Mouse (Mus musculus): ENCODE results near the gene Rcor1.

Gene Rcor1

DNA sequence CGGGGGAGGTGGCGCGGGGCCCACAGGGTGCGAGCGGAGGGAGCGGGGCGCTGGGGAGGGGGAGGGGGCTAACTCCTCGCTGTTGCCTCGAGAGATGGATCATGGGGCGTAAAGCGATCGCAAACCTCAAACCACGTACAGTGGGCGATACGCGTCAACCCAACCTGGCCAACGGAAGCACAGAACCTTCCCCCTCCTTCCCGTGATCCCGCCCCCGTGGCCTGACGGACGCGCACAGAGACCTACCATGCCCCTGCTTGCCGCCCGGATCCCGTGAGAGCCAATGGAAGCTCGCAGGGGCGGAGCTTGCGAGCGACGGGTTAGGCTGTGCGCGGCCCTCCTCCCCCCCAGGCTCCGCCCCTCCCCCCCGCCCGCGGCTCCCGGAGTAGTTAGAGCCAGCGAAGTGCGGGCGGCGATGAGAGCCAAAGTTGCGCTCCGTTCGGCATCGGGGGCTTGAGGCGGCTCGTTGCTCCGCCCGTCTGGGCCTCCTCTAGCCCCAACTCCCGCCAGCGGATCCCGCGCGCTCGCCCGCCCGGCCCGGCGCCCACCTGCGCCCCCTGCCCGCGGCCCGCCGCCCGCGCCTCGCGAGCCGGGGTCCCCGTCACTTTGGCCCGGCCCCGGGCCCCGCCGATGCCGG, at the start of gene Rcor1:
Gene Rcor1, plus strand, starts transcription at position 376 of the 637 bp plus-strand sequence.
- peak; percentile 99 for DNase-seq (ENCODE audit: low spot score)

DNA sequence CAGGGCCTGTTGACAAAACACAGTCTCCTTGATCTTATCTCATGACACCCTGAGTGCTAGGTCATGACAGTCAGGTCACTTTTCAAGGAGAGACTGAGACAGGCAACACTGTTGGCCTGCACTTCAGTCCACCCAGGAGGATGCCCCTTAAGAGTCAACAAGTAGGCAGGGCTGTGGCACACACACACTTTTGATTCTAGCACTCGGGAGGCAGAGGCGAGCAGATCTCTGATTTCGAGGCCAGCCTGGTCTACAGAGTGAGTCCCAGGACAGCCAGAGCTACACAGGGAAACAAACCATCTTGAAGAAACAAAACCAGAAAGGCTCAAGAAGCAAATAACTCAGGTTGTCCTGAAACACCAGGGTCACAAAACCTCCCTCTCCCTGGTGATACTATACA, 49.7 kb upstream of the Rcor1 start:
- no peak for DNase-seq (ENCODE audit: low spot score)

DNA sequence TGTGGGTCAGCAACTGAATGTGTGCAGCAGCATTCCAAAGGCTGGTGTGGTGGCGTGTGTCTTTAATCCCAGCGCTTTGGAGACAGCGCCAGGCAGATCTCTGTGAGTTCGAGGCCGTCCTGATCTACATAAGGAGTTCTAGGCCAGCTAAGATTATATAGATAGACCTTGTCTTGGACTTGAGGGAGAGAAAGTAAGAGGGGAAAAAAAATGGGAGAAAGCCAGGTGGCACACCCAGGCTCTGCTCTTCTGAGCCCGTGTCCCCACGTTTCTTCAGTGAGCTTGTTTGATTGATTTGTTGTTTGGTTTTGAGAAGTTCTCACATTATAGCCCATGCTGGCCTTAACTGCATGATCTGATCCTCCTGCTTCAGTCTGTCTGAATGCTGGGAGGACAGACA, 48.7 kb upstream of the Rcor1 start:
- DNase-seq (ENCODE audit: low spot score): no peak

DNA sequence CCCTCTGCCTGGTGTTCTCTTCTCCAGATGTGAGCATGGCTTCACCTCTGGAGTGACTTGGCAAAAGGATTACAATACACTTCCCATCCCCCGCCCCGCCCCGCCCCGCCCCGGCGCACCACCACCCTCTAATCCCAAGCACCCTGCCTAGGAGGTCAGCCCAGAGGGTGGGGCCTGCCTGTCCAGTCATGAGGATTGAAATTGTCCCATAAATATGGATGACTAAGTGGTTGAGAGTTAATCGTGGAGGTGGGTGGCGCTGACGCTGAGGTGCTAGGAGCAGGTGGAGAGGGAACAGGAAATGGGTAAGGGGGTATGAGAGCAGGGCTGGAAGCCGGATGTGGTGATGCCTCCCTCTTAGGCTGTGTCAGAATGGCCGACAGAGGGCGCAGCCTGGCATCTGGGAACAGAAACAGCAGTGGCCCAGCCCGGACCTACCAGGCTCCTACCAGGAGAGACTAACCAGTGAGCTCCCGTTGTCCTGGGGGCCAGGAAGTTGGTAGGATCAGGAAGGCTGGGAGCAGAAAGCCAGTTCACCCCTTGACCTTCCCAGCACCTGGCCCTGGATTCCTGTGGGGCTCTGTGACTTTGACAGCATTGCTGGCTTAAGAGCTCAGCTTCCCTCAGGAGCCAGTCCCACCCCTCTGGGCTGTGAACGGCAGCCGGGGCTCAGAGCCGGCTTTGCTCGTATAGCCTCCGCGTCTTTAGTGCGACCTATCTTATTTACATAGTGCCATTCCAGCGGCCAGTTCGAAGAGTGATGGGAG, 47.6 kb upstream of the Rcor1 start:
- DNase-seq (ENCODE audit: low spot score): no peak

DNA sequence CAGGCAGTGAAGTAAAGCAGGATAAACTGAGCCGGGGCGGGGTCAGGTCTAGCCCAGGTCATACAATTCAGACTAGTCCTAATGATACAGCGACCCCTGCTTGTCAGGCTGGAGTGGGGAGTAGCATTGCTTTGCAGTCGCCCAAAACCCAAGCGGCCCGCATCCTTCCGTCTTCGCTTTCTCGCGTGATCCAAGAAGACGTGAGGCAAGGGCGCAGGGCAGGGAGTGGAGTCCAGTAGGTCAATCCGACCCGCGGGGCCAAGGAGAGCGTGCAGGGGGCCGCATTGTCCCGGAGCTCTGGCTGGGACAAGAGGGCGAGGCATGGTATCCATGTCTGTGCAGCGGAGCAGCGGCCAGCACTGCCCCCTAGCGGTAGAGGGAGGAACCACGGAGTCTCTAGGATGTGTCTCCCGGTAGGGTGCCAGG, 47.0 kb upstream of the Rcor1 start:
- peak; percentile 78 for DNase-seq (ENCODE audit: low spot score)

DNA sequence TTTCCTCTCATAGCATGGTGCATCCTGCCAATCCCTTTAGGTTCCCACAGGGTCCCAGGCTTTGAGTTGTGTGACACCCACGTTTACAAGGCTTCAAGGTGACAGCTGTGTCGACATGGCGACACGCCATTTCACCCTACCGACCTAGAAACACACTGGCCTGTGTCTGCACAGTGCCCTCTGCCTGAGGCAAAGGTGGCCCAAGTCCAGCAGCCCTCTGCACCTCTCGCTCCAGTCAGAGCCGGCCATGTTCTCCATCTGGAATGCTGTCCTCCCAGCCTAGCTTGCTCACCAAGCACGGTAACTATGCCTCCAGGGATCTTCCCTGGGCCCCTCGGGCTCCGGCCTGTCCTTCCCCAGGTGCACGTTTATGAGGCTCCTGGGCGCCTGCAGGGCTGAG, 46.4 kb upstream of the Rcor1 start:
- DNase-seq (ENCODE audit: low spot score): no peak

DNA sequence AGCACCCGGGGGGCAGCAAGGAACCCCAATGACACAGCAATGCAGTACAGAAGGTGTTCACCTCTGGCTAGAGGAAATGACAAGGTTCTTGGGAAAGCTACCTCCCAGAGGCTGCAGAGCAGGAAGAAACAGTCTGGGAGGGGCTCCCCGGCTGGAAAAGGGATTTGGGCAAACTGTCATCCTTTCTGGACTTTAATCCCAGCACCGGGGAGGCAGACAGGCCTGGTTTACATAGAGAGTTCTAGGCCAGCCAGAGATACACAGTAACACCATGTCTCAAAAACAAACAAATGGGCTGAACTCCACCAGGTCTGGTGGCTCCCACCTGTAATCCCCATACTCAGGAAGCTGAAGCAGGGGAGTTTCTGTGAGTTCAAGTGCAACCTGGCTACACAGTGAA, 45.9 kb upstream of the Rcor1 start:
- DNase-seq (ENCODE audit: low spot score): no peak

DNA sequence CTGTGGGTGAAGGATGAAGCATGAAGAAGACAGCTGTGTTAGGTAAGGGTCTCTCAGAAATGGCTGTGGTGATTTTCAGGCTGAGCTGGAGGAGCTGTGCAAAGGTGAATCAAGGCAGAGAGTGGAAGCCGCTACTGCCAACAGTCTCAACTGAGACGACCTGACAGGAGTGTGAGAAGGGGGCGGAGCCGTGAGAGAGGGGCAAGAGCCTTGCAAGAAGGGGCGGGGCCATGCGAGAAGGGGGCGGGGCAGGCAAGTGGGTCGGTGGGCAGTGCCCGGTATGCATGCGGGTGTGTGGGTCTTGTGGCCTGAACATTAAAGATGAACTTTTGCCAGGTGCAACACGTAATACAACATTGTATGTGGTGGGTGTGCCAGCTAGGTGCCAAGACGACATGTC, 44.5 kb upstream of the Rcor1 start:
- DNase-seq (ENCODE audit: low spot score): no peak

DNA sequence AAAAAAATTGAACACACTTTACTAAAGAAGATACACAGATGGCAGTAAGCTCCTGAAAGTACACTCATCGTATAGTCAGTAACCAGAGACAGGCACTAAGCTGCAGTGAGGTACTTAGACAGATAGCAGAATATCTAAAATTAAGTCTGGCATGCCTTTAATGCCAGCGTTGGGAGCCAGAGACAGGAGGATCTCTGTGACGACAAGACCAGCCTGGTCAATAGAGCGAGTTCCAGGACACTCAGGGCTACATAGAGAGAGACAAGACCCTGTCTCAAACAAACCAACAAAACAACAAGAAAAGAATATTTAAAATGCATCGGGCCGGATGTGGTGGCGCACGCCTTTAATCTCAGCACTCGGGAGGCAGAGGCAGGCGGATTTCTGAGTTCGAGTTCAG, 41.1 kb upstream of the Rcor1 start:
- no peak for DNase-seq (ENCODE audit: low spot score)

DNA sequence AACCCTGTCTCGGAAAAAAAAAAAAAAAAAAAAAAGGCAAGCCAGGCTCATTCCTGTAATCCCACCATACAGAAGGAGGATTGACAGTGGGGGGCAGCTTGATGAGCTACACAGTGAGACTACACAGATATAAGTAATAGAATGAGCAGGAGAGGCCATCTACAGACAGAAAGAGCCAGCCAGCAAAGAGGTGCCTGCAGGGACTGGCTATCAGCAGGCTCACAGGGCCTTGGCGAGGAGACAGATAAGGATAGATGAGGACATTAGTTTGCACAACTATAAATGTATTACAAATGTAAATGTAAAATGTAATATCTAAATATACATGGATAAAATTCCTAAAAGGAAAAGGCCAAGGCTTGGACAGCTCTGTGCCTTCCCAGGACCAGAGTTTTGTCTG, 39.3 kb upstream of the Rcor1 start:
- no peak for DNase-seq (ENCODE audit: low spot score)

DNA sequence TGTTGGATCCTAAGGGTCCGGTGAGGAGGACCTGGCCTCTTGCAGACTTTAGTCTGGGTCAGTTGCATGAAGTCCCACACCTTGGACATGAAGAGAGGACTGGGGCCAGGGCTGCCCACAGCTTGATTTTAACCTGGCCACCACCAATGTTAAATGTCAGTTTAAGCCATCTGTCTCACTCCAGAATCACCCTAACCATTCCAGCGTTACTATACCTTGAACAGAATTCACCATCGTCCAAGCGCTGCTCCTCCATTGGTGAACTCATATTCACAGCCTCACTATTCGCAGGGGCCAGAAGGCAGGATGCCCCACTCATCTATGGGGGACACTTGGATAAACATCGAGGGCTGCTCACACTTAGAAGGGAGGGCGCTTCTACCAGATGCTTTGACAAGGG, 38.2 kb upstream of the Rcor1 start:
- DNase-seq (ENCODE audit: low spot score): no peak

DNA sequence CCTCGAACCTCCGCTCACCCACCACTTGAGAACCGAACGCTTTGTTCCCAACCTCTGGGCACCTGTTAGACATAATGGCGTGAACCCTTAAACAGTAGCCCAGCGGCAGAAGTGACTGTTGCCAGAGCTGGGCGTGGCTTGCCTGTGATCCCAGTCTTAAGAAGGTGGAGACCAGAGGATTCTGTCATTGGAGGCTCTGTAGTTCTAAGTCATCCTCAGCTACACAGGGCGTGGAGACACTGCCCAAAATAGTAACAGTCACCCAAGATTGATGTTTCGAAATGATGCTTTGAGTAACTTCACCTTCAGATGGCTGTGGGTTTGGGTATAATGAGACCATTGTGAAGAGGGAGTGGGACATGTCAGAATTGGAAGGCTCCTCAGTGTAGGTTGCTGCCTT, 35.0 kb upstream of the Rcor1 start:
- DNase-seq (ENCODE audit: low spot score): no peak

DNA sequence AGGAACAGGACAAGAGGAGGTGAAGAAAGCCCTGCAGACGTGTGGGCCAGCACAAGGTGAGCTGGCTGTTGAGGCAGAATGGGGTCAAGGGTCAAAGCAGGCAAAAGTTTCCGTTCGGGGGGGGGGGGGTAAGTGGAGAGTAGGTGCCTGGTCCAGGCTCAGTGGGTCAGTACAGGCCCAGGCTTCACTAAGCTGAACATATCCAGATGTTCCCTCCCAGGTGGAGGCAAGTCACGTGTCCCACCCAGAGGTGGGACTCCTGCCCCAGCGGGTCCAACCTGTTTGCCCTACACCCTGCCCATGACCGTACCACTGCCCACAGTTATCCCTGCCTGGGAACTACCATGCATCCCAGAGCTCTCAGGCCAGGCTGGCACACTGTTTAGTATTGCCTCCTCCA, 33.3 kb upstream of the Rcor1 start:
- no peak for DNase-seq (ENCODE audit: low spot score)

DNA sequence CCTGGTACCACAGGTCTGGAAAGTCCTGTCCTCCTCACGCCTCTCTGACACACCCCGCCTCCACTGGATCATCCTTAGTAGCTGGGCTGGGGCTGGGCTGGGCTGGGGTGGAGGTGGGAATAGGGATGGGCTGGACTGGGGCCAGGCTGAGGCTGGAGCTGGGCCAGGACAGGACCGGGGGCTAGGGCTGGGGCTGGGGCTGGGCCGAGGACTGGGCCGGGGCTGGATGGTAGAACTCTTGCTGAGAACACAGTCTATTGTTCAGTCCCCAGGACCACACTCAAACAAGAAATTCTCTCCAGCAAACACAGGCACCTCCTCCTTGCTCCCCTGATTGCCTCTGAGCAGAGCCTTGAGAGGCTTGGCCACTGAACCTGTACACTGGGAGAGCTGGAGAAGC, 32.8 kb upstream of the Rcor1 start:
- DNase-seq (ENCODE audit: low spot score): no peak

DNA sequence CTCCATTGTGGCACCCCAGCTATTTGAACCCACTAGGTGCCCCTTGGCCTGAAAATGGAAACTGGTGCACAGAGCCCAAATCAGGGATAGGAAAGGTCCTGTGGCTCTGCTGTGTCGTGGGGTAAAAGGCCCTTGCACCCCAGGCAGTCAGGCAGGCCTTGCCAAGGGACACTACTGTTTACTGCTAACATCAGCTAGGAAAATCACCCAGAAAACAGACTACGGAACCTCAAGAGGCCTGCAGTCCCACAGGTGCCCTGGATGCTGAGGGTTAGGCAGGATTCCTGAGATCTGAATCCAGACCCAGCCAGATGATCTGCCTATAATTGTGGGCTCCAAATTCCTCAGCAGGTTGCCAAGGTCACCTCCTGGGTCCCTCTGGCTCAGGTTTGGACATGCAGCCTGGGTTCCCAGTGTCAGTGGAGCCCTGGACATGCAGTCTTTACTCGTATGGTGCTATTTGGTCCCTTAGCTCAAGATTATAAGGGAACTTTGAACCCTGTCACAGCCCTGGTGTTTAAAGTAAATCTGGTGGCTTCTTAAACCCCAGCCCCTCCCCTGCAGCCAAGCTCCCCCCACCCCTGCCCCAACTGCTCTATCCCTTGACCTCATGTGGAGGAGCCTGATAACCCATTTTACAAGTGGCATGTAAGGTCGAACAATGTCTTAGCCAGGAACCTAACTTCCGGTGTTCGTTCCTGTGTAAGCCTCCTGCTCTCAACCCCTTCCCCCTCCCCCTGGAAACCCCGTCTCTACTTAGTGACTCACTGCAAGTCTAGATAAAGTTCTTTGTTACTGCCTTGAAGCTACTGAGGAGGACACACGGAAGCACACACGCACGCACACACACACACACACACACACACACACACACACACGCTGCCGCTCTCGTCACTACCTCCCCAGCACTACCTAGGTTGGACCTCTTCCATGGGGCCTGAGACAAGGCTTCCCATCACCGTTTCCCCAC, 31.7 kb upstream of the Rcor1 start:
- peak; percentile 27 for DNase-seq (ENCODE audit: low spot score)

DNA sequence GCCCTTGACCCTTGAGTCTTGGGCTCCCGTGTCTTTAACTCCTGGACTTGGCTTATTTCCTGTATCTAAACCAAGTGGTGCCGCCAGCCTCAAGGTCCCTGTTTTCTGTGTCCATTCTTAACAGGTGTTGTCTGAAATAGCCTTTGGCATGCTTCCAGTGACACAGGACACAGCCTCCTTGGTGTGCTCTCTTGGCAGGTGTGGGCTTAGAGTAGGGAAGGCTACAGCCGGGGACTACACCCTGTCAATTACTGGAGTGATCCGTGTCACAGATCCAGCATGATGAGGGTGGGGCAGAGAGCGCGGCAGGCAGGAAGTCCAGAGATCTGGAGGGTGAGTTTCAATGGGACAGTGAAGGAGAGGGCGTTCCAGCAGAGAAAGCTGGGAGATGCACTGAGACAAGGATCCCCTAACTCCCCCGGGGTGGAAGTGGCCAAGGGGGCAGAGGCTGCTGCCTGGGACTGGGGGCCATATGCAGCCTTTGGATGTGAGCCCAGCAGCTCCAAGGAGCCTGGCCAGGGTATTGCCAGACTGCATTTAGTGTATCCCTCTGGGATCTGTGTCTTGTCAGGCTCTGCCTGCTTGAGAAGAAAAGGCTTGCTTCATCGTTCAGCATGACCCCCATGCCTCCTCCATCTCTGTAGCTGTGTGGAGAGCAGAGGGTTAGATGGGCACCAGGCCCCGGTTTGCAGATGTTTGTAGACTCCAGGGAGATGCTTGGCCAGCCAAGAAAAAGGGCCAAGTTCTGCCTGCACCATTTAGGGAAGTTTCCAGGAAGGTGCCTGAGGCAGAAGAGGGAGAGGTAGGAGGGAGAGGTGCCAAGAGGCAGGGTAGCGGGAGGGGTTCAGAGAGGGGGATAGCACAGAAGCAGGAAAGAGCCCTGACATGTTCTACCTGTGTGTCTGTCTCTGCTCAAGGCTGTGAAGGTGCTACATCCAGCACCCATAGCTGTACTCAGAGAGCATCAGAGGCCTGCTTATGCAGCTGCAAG, 30.4 kb upstream of the Rcor1 start:
- DNase-seq (ENCODE audit: low spot score): no peak

DNA sequence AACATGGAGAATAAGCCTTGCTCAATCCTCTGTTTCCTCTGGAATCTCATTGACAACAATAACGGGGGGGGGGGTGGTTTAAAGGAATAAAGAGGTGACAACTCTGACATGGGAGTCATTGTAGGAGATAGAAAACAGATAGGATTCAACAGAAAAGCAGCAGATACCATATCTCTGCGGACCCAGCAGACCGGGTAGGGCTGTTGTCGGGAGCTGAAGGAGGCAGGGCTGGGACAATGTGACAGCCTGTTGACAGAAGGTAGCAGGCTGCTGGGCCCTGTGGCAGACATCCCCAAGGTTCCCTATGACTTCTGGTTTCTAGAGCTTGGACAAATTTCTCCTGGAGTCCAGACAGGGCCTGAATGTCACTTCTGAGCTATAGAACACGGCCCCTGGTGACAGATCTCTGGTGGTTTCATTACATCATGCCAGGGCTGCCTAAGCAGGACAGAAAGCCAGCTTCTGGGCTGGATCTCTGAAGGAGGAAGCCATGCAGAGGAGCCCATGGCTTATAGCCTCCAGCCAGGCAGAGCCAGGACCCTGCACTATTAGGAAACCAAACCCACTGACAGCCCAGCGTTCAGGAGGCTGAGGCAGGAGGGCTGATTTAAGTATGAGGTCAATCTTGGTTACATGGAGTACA, 29.4 kb upstream of the Rcor1 start:
- DNase-seq (ENCODE audit: low spot score): no peak

DNA sequence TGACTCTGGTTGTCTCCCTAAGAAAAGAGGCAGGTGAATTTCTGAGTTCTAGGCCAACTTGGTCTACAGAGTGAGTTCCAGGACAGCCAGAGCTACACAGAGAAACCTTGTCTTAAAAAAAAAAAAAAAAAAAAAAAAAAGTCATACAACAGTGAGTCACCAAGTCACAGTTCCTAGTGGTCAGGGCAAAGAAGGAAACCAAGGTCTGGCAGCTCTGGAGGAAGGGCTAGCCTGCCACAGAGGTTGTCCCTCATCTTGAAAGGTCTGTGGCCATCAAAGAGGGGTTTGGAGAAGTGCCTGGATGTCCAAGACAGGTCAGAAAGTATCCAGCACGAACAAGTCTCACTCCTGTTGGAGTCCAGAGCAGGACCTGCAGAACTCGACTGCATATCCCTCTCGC, 22.3 kb upstream of the Rcor1 start:
- no peak for DNase-seq (ENCODE audit: low spot score)

DNA sequence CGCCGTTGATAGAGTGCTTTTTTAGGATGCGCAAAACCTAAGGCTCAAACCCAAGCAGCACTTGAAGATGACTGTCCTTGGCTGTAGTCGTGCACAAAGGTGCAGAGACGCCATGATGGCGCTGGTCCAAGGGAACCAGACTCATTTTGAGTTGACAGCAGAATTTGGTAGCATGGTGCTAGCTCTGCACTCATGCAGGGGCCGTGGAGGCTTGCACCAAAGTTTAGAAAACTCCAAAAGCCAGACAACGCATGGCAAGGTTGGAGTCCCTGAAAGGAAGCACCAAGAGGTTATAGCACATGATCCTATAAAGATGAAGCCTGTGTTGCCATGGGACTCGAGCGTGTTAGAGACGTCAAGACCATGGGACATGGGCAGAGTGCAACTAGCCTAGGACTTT, 21.1 kb upstream of the Rcor1 start:
- no peak for DNase-seq (ENCODE audit: low spot score)

DNA sequence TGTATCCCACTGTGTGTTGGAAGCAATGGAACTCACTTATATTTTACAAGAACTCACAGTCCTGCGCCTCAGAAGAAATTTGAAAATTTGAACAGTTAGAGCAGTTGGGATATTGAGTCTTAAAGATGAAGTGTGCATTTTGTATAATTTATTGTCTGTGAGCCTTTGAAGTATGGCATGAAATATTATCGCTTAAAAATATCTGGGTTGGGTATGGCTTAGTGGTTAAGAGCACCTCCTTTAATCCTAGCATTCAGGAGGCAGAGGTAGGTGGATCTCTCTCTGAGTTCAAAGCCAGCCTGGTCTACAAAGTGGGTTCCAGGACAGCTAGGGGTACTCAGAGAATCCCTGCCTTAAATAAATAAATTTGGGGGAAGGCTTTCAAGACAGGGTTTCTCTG, 20.1 kb upstream of the Rcor1 start:
- DNase-seq (ENCODE audit: low spot score): no peak

DNA sequence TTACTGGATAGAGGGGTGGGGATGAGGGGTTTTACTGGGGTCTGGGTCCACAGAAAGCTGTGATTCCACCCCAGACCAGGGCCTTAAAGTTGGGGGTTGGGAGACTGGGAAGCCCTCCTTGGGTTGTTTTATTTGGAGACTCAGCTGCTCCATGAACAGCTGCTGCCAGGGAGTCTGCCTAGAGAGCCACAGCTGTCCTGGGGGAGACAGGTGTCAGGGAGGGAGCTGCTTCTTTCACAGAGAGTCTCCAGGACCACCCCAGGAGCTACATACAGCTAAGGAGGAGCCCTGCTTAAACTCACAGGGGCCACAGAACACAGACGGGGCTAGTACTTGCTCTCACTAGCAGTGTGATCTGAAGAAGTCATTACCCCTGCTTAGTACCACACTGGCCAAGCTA, 18.0 kb upstream of the Rcor1 start:
- DNase-seq (ENCODE audit: low spot score): no peak

Measured in ovary, adult 18-20 months (tissue).